Mouse (Mus musculus) embryo, embryonic 10 days (tissue): Measurements from ENCODE around the gene Pfdn6.
"Not testable (repeated sequence)": the region's sequence is repeated elsewhere in the genome, so short reads cannot be mapped to it uniquely, and the experiment has no call there.

Source experiments
- DNase-seq: peaks from one replicate; pipeline ENCODE4 v3.0.0-alpha.2; 2015; ENCODE audit warnings: low spot score

Pfdn6 gene

DNA sequence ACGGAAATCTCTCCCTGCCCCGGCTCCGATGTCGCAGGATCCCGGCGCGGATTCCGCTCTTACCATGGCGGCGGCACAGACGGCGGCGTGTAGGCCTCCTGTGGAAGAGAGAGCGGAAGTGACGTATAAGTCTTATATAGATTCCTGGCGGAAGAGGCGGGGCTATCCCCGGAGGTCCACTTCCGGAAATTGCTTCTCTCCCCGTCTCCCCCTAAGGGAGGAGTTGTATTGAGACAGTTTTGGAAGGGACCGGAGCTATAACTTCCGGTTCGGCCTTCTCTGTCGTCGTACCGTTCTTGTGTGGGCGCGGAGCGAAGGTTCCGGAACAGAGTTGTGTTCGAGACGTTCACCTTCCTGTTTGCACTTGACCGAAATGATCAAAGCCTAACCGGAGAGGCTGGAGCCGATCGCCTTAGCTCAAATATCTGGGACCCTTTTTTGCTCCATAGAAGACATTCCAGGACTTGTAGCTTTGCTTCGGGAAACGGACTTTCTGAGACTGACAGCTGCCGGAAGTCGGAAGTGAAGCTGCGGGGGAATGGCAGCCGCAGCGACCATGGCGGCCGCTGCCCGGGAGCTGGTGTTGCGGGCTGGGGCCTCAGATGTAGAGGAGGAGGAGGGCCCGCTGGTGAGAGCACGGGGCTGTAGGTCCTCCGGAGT, 15.5 kb upstream of the Pfdn6 start, which contains the start of the genes Vps52 and Rps18:
Gene Vps52 (plus strand): TSS at position 258 of the 660 bp plus-strand sequence.
Gene Rps18 (minus strand): TSS at position 447 of the 660 bp plus-strand sequence.
- peak; percentile 96 for DNase-seq

GRCm38 (mm10) chr17:33954646-33955554, 14.8 kb upstream of the Pfdn6 start:
- DNase-seq = peak; percentile 28

GRCm38 (mm10) chr17:33953961-33954565, 13.9 kb upstream of the Pfdn6 start:
- no peak for DNase-seq

- no peak for DNase-seq
Observed at GRCm38 (mm10) chr17:33953310-33953709, 13.2 kb upstream of the Pfdn6 start.

DNA sequence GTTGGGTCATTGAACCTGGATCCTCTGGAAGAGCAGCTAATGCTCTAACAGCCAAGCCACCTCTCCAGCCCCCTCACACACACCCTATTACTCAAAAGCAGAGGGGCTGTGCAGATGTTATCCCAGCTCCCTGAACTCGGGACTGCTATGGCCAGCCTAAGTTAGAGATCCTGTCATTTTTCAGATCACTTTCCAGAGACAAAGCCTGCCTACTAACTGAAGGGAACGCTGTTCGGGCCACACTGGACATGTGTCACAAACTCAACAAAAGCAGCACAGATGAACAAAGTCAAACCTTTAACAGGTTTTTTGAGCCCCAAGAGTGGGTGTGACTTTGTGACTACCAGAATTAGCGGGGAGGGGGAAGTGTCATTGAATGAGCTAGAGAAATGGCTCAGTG, 12.7 kb upstream of the Pfdn6 start:
- no peak for DNase-seq

DNA sequence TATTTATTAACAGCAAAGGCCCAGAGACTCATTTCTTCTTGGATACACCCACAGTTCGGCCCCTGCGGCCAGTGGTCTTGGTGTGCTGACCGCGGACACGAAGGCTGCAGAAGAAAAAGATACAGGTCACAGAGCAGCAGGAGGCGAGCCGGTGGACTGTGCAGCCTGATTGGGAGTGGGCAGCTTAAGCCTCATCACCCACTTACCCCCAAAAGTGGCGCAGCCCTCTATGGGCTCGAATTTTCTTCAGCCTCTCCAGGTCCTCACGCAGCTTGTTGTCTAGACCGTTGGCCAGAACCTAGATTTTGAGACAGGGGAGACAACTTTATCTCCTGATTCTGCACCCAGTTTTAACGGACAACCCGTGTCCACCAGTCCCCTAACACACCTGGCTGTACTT, 11.9 kb upstream of the Pfdn6 start:
- DNase-seq = not testable (repeated sequence)

DNA sequence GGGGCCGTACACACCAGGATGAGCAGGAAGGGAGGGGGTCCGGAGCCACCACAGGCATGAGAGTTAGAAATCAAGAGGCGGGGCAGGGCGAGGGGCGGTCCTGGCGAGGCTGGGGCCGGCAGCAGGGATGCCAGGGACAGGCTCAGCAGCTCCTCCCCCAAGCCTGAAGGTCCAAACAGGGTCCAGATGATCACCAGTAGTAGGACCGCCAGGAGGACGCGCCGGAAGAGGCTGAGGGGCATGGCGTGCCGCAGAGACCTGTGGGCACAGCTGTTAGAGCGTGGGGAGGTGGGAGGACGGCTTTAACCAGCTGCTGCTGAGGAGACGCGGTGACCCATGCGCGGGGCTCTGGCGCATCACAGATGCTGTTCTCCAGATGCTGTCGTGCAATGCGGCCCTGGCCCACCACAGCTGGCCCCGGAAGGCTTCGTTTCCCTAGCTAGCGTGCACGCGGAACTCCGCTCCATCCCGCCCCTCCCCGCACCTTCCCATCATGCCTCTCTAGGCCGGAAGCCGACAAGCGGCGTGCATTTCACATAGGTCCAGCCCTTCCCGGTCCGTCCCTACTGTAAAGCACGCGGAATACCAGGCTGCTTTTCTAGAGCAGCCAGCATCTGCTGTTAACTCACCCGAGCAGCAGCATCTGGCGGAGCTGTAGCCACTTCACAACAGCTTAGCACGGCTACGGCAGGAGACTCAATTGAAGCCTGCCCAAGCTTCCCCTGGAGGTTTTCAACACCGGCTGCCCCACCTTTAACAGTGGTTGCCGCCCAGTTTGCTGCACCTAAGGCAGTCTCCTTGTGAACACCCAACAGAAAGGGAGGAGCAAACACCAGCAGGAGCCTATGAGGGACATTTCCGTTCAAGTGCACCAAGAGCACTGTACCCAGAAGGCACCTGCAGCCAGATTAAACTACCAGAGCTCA, 11.1 kb upstream of the Pfdn6 start, which contains the start of gene B3galt4:
Gene B3galt4 (minus strand): TSS at position 468 of the 926 bp plus-strand sequence.
- DNase-seq = peak; percentile 91

- DNase-seq = no peak
Observed at GRCm38 (mm10) chr17:33950131-33950625, 10.0 kb upstream of the Pfdn6 start.

GRCm38 (mm10) chr17:33948905-33949537, 8.9 kb upstream of the Pfdn6 start:
- no peak for DNase-seq

DNA sequence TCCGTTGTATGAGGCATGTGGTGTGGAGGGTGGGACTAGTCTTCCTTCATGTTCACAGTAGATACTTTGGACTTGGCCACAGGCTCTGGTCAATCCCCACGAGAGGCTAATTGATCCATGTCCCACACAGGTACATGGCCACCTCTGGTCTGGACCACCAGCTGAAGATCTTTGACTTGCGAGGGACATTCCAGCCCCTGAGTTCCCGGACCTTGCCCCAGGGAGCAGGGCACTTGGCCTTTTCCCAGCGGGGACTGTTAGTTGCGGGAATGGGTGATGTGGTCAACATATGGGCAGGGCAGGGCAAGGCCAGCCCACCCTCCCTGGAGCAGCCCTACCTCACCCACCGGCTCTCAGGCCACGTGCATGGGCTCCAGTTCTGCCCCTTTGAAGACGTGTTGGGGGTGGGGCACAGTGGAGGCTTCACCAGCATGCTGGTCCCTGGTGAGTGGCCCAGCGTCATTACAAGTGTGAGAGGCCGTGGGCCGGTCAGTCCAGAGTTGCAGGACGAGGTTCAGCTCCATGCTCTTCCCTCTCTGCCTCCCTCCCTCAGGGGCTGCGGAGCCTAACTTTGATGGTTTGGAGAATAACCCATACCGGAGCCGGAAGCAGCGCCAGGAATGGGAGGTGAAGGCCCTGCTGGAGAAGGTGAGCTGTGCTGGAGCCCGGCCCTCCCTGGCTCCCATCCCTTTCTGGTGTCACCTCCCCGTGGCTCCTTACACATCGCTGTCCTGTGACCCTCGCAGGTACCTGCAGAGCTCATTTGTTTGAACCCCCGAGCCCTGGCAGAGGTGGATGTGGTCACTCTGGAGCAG, 8.2 kb upstream of the Pfdn6 start:
- DNase-seq = no peak

- no peak for DNase-seq
Observed at GRCm38 (mm10) chr17:33947430-33948089, 7.4 kb upstream of the Pfdn6 start.

GRCm38 (mm10) chr17:33943454-33943853, 3.3 kb upstream of the Pfdn6 start:
- no peak for DNase-seq

GRCm38 (mm10) chr17:33941381-33941780, 1.2 kb upstream of the Pfdn6 start:
- DNase-seq = no peak

GRCm38 (mm10) chr17:33940981-33941380, 838 bp upstream of the Pfdn6 start:
- DNase-seq = no peak

- no peak for DNase-seq
Observed at GRCm38 (mm10) chr17:33938783-33939182, 1.4 kb downstream of the Pfdn6 start.

GRCm38 (mm10) chr17:33936993-33937392, 3.1 kb downstream of the Pfdn6 start:
- DNase-seq = no peak

DNA sequence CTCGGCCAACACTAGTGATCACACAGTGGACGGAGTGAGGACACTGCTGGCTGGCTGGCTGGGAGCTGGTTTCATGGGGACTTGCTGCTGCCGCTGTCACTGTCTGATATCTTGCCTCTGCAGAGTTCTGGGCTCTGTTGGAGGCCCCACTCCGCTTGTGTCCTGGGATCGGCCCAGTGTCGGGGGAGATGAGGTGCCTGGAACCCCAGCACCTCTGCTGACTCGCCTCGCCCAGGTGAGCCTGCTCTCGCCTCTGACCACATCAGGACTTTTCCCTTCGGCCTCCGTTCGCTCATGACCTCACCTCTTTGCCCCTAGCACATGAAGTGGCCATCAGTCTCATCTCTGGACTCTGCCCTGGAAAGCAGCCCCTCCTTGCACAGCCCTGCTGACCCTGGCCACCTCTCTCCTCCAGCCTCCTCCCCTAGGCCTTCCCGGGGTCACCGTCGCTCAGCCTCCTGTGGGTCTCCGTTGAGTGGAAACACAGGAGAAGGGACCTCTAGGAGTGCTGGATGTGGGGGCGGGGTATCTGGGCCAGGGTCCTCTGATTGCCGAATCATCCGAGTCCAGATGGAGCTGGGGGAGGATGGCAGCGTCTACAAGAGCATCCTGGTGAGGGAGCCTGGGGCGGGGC, 4.6 kb downstream of the Pfdn6 start:
- DNase-seq = no peak

GRCm38 (mm10) chr17:33932970-33933369, 7.2 kb downstream of the Pfdn6 start:
- no peak for DNase-seq

- DNase-seq = no peak
Observed at GRCm38 (mm10) chr17:33932448-33932847, 7.7 kb downstream of the Pfdn6 start.
